Mouse (Mus musculus) MEL (cell line): ENCODE measurements at regions not wholly inside any gene's neighbourhood (a gene's known extent, or its start where the extent isn't known, plus 50 kb on each side); places are given as distances from the start of the nearest gene placed in this dataset.

ENCODE experiments used
- DNase-seq: peaks from one replicate; pipeline ENCODE4 v3.0.0; 2011; ENCODE audit warnings: low read depth, low spot score
- H3K27ac ChIP-seq: 2 replicates; pipeline ENCODE4 v1.5.1; 2012; ENCODE audit warnings: low read depth, mild to moderate bottlenecking, control low read depth, low read length, moderate library complexity; ENCODE audit not compliant: control insufficient read depth
- H3K27me3 ChIP-seq, 2 experiments: fragments of 150-350 bp in 1 of 2; sonication (generic) in 1 of 2; 2 replicates each; pipeline ENCODE4 v1.6.1; 2012; ENCODE audit warnings: low read length in 2 of 2, mild to moderate bottlenecking in 2 of 2, improper control_type of control experiment in 1 of 2, moderate library complexity in 1 of 2; ENCODE audit not compliant: insufficient read depth in 2 of 2, control insufficient read depth in 1 of 2
- H3K36me3 ChIP-seq, 2 experiments: 2 replicates each; pipeline ENCODE4 v1.6.1; 2012 to 2014; ENCODE audit warnings: low read length in 2 of 2, improper control_type of control experiment in 1 of 2, inconsistent platforms in 1 of 2, mild to moderate bottlenecking in 1 of 2; ENCODE audit not compliant: insufficient read depth in 2 of 2, control insufficient read depth in 1 of 2
- H3K4me1 ChIP-seq, 2 experiments: fragments of 150-350 bp in 1 of 2; sonication (generic) in 1 of 2; 2 replicates each; pipeline ENCODE4 v1.6.1; 2012; ENCODE audit warnings: low read length in 2 of 2, improper control_type of control experiment in 1 of 2, mild to moderate bottlenecking in 1 of 2; ENCODE audit not compliant: insufficient read depth in 2 of 2, control insufficient read depth in 1 of 2
- H3K4me3 ChIP-seq, 2 experiments: fragments of 150-350 bp in 1 of 2; sonication (generic) in 1 of 2; 2 replicates each; pipeline ENCODE4 v1.5.1; 2012; ENCODE audit warnings: low read depth in 2 of 2, low read length in 2 of 2, mild to moderate bottlenecking in 2 of 2, moderate library complexity in 2 of 2, control low read depth in 1 of 2, improper control_type of control experiment in 1 of 2; ENCODE audit not compliant: control insufficient read depth in 1 of 2, insufficient read depth in 1 of 2
- H3K79me2 ChIP-seq: 2 replicates; pipeline ENCODE4 v1.6.1; 2012; ENCODE audit warnings: mild to moderate bottlenecking, low read length, moderate library complexity; ENCODE audit not compliant: control insufficient read depth, poor library complexity, insufficient read depth
- H3K9ac ChIP-seq: 2 replicates; pipeline ENCODE4 v1.6.1; 2012; ENCODE audit warnings: low read depth, mild to moderate bottlenecking, control low read depth, low read length, moderate library complexity; ENCODE audit not compliant: control insufficient read depth, poor library complexity, severe bottlenecking
- H3K9me3 ChIP-seq: fragments of 150-350 bp; sonication (generic); replicated peaks from 2 replicates; pipeline ENCODE4 v1.6.1; 2012; ENCODE audit warnings: mild to moderate bottlenecking, low read length, improper control_type of control experiment, moderate library complexity; ENCODE audit not compliant: insufficient read depth
- BHLHE40 ChIP-seq: IDR thresholded peaks from 2 replicates; pipeline ENCODE4 v1.6.1; 2012; ENCODE audit warnings: low read depth, mild to moderate bottlenecking, inconsistent platforms, low read length, improper control_type of control experiment, borderline replicate concordance
- CHD2 ChIP-seq: IDR thresholded peaks from 2 replicates; pipeline ENCODE4 v1.6.1; 2011; ENCODE audit warnings: low read length, improper control_type of control experiment
- E2F4 ChIP-seq: IDR thresholded peaks from 2 replicates; pipeline ENCODE4 v1.6.1; 2011; ENCODE audit warnings: low read depth, low read length, improper control_type of control experiment, borderline replicate concordance
- ELF1 ChIP-seq: IDR thresholded peaks from 2 replicates; pipeline ENCODE4 v1.6.1; 2014; ENCODE audit warnings: low read depth, mild to moderate bottlenecking, inconsistent platforms, low read length, improper control_type of control experiment, moderate library complexity
- EP300 ChIP-seq, 2 experiments: IDR thresholded peaks; 2 replicates each; pipeline ENCODE4 v1.6.1; 2011; ENCODE audit warnings: improper control_type of control experiment in 2 of 2, low read length in 2 of 2, low read depth in 1 of 2, mild to moderate bottlenecking in 1 of 2
- GATA1 ChIP-seq: IDR thresholded peaks from 2 replicates; pipeline ENCODE4 v1.6.1; 2011; ENCODE audit warnings: low read depth, low read length, improper control_type of control experiment
- JUND ChIP-seq: IDR thresholded peaks from 2 replicates; pipeline ENCODE4 v1.6.1; 2011; ENCODE audit warnings: low read depth, mild to moderate bottlenecking, improper control_type of control experiment, low read length
- MAFK ChIP-seq: IDR thresholded peaks from 2 replicates; pipeline ENCODE4 v1.6.1; 2011; ENCODE audit warnings: low read depth, mild to moderate bottlenecking, low read length, improper control_type of control experiment, borderline replicate concordance
- MEF2A ChIP-seq: IDR thresholded peaks from 2 replicates; pipeline ENCODE4 v1.6.1; 2014; ENCODE audit warnings: low read depth, mild to moderate bottlenecking, inconsistent platforms, low read length, improper control_type of control experiment; ENCODE audit not compliant: poor library complexity, insufficient replicate concordance, severe bottlenecking; ENCODE audit errors: extremely low read depth
- MYC ChIP-seq: IDR thresholded peaks from 2 replicates; pipeline ENCODE4 v1.6.1; 2011; ENCODE audit warnings: low read depth, mild to moderate bottlenecking, low read length, improper control_type of control experiment, moderate library complexity
- NELFE ChIP-seq: IDR thresholded peaks from 2 replicates; pipeline ENCODE4 v1.6.1; 2011; ENCODE audit warnings: low read depth, low read length, improper control_type of control experiment
- NRF1 ChIP-seq: IDR thresholded peaks from 2 replicates; pipeline ENCODE4 v1.6.1; 2014; ENCODE audit warnings: low read depth, mild to moderate bottlenecking, inconsistent platforms, low read length, improper control_type of control experiment, moderate library complexity; ENCODE audit not compliant: poor library complexity, insufficient read depth, severe bottlenecking
- POLR2A ChIP-seq, 2 experiments: IDR thresholded peaks; 2 replicates each; pipeline ENCODE4 v1.6.1; 2011 to 2012; ENCODE audit warnings: low read length in 2 of 2, mild to moderate bottlenecking in 2 of 2, control low read depth in 1 of 2, improper control_type of control experiment in 1 of 2, low read depth in 1 of 2, moderate library complexity in 1 of 2; ENCODE audit not compliant: control insufficient read depth in 1 of 2, insufficient read depth in 1 of 2, poor library complexity in 1 of 2
- POLR2AphosphoS2 ChIP-seq: IDR thresholded peaks from 2 replicates; pipeline ENCODE4 v1.6.1; 2011; ENCODE audit warnings: low read length, improper control_type of control experiment
- RAD21 ChIP-seq: IDR thresholded peaks from 2 replicates; pipeline ENCODE4 v1.6.1; 2011; ENCODE audit warnings: mild to moderate bottlenecking, low read depth, low read length, improper control_type of control experiment
- SIN3A ChIP-seq: IDR thresholded peaks from 2 replicates; pipeline ENCODE4 v1.6.1; 2012; ENCODE audit warnings: low read length, improper control_type of control experiment, inconsistent platforms
- SMC3 ChIP-seq: IDR thresholded peaks from 2 replicates; pipeline ENCODE4 v1.6.1; 2011; ENCODE audit warnings: low read depth, low read length, improper control_type of control experiment
- TAL1 ChIP-seq: IDR thresholded peaks from 2 replicates; pipeline ENCODE4 v1.6.1; 2012; ENCODE audit warnings: mild to moderate bottlenecking, inconsistent platforms, low read length, moderate library complexity, mixed read lengths
- TCF12 ChIP-seq: IDR thresholded peaks from 2 replicates; pipeline ENCODE4 v1.6.1; 2014; ENCODE audit warnings: low read depth, mild to moderate bottlenecking, inconsistent platforms, low read length, improper control_type of control experiment, moderate library complexity
- UBTF ChIP-seq: IDR thresholded peaks from 2 replicates; pipeline ENCODE4 v1.6.1; 2012; ENCODE audit warnings: low read depth, mild to moderate bottlenecking, inconsistent platforms, low read length, improper control_type of control experiment, moderate library complexity, borderline replicate concordance; ENCODE audit not compliant: insufficient read depth
- USF1 ChIP-seq: IDR thresholded peaks from 2 replicates; pipeline ENCODE4 v1.6.1; 2014; ENCODE audit warnings: low read depth, mild to moderate bottlenecking, inconsistent platforms, low read length, improper control_type of control experiment, moderate library complexity
- ZC3H11A ChIP-seq: IDR thresholded peaks from 2 replicates; pipeline ENCODE4 v1.6.1; 2012; ENCODE audit warnings: low read depth, mild to moderate bottlenecking, inconsistent platforms, low read length, improper control_type of control experiment
- ZNF384 ChIP-seq: IDR thresholded peaks from 2 replicates; pipeline ENCODE4 v1.6.1; 2012; ENCODE audit warnings: low read depth, mild to moderate bottlenecking, inconsistent platforms, low read length, improper control_type of control experiment

GRCm38 (mm10) chr10:117982611-117983210, 136.9 kb upstream of the Rap1b start:
- Histone ChIP-seq H3K9me3 (no peaks in the 10 kb centered on the region), H3K4me1 (no peaks in the 10 kb centered on the region), H3K36me3 (no peaks in the 10 kb centered on the region), H3K79me2 (no peaks in the 10 kb centered on the region), H3K9ac (no peak overlapping the region), H3K27me3 (no peaks in the 10 kb centered on the region), H3K4me3 (no peak overlapping the region), H3K27ac (no peak overlapping the region)
- DNase-seq = no peak
- TF ChIP-seq NELFE (no peak), EP300 (IDR thresholded peaks at IDR 0.05; ENCODE audit: low read depth in 1 of 2, low read length in 2 of 2) (no peak), USF1 (no peak), POLR2A (IDR thresholded peaks at IDR 0.05; ENCODE audit: control insufficient read depth in 1 of 2, insufficient read depth in 1 of 2, low read depth in 1 of 2, low read length in 2 of 2, poor library complexity in 1 of 2) (no peak), UBTF (no peak), MAFK (no peak)

GRCm38 (mm10) chr10:117983271-117983670, 137.4 kb upstream of the Rap1b start:
- H3K36me3 ChIP-seq = no peaks in the 10 kb centered on the region
- H3K9ac ChIP-seq = no peak overlapping the region
- H3K4me1 ChIP-seq = no peaks in the 10 kb centered on the region
- no peaks in the 10 kb centered on the region for H3K9me3 ChIP-seq
- H3K27ac ChIP-seq = no peak overlapping the region
- no peaks in the 10 kb centered on the region for H3K27me3 ChIP-seq
- no peaks in the 10 kb centered on the region for H3K79me2 ChIP-seq
- TF ChIP-seq ELF1 = no peak
- no peak for TF ChIP-seq UBTF
- no peak for TF ChIP-seq NELFE
- no peak for TF ChIP-seq SMC3
- TF ChIP-seq POLR2AphosphoS2 = no peak
- TF ChIP-seq MYC = no peak
- no peak for TF ChIP-seq SIN3A
- no peak for TF ChIP-seq ZC3H11A
- no peak for TF ChIP-seq RAD21
- no peak for TF ChIP-seq JUND
- TF ChIP-seq TAL1 = no peak
- TF ChIP-seq CHD2 = no peak
- TF ChIP-seq GATA1 = no peak
- TF ChIP-seq E2F4 = no peak
- TF ChIP-seq MEF2A = no peak
- TF ChIP-seq ZNF384 = no peak
- TF ChIP-seq BHLHE40 = no peak
- TF ChIP-seq EP300 (IDR thresholded peaks at IDR 0.05; ENCODE audit: low read depth in 1 of 2, low read length in 2 of 2) = no peak
- TF ChIP-seq TCF12 = no peak
- TF ChIP-seq NRF1 = no peak
- DNase-seq = no peak
- H3K4me3 ChIP-seq = no peak overlapping the region
